Mouse (Mus musculus): ENCODE measurements around the gene Pign.

The Pign gene

DNA sequence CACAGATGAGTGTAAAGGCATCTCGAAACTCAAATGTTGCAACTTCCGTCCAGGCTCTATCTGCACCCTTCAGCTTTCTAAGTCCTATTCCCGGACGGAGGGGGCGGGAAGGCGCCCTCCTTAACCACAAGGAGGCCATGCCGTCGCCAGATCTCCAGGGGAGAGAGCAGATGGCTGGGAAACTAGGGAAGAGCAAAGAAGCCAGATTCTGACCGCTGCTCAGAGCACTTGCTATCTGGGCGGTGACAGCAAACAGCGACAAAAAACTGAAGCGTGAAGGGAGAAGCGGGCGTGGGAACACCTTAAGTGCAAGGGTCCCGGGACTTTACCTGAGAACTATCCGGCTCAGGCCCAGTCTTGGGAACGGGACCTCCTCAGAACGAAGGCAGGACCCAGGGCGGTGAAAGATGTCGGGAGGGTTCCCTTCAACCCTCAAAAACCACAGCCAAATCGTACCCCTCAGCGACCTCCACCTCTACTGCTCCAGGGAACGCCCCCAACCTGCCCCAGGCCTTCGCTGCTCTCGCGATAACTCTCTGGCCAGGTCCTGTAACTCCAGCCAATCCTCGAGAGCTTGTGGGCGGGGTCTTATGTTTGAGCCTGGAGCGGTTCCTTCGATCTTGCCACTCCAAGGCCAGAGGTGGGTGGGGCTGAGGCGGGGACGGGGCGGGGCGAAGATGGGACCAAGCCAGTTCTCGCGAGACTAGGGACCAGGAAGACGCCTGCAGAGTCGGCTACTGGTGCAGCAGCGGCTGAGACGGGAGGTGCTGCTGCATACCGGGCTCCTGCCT is at the start of gene Pign, which contains the start of gene Relch:
Pign (minus strand) TSS at position 507 of the 791 bp plus-strand sequence.
Relch (plus strand) TSS at position 691 of the 791 bp plus-strand sequence.
- DNase-seq, result peak; percentile 98

- DNase-seq, result no peak
Measured at GRCm38 (mm10) chr1:105712822-105713221, 49.3 kb upstream of the Pign start.

DNA sequence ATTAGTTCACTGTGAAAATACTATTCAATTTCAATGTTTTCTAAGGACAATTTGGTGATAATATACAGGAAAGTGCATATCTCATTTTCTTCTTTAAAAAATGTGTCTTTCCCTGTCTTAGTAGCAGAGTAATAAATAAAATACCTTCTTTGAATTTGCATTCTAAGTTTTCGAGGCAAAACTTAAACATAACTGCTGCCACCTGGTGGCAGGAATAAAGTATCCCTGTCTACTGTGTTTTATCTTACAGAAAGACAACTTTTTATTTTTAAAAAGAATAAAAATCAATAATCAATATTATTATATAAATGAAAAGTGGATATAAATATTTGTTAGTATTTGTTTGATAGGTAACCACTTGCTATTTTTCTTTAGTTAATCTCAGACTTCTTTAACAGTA is 47.8 kb upstream of the Pign start:
- no peak for DNase-seq

GRCm38 (mm10) chr1:105709415-105709814 is 45.9 kb upstream of the Pign start:
- DNase-seq, result no peak

DNA sequence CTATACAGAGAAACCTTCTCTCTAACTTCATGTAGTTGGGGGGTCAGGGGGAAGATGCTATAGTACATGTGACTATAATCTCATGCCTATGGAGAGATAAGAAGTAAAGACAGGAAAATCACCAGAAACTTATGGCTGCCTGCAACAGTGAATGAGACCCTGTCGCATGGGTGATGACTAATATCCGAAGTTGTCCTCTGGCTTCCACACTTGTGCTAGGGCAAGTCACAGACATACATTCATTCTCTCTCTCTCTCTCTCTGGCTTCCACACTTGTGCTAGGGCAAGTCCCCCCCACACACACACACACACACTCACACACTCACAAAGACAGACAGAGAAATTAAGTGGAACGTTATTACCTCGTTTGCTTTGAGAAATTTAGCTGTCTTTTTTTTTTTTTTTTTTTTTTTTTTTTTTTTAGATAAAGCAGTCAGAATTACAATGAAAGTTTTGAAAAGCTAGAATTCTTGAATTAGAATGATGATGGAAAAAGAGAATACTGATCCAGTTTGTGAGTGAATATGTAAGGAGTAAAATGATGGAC is 37.6 kb upstream of the Pign start:
- DNase-seq, result no peak

DNA sequence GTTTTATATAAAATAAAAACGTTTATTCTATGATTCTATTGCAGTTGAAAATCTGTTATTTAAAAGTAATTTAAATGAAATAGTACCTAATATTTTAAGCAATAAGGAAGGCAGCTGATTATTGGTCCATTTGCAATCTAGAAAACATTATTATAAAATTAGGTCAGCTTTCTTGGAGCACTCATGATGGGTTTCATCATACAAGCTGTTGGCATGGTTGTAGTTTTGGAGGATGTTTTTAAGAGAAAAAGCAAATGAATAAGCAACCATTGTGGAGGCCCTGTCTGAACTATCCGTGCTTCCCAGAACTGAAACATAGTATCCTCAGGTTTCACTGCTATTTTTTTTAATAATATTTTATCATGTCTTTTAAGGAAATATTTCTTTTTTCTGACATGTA is 32.1 kb upstream of the Pign start:
- DNase-seq, result no peak

GRCm38 (mm10) chr1:105685501-105685900 is 22.0 kb upstream of the Pign start:
- no peak for DNase-seq

GRCm38 (mm10) chr1:105680587-105680986 is 17.1 kb upstream of the Pign start:
- DNase-seq, result no peak

- DNase-seq, result no peak
Measured at GRCm38 (mm10) chr1:105674763-105675162, 11.3 kb upstream of the Pign start.

- DNase-seq, result no peak
Measured at GRCm38 (mm10) chr1:105669700-105670099, 6.2 kb upstream of the Pign start.

DNA sequence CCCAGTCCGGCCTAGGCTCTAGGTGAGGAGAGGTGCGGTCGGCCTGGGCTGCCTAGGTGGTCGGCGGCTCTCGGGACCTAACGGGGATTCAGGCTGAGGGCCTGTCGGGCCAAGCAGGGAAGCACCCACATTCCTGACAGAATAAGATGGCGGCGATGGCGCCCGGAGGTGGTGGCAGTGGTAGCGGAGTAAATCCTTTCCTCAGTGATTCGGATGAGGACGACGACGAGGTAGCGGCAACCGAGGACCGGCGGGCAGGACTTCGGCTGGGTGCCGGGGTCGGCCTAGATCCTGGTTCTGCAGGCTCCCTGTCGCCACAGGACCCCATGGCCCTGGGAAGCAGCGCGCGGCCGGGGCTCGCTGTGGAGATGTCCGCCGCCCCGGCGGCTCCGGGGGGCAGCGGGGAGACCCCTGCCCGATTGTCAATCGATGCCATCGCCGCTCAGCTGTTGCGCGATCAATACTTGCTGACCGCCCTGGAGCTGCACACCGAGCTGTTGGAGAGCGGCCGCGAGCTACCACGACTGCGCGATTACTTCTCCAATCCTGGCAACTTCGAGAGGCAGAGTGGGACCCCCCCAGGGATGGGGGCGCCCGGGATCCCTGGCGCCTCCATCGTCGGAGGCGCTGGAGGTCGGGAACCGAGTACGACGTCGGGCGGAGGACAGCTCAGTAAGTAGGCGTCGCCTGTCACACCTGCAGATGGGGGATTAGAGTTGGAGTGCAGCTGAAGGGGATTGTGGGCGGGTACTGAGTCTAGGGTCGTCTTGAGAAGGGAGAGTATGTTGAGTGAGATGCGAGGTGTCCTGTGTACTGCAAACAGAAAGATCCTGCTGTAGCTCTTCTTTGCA is 710 bp upstream of the Pign start:
- no peak for DNase-seq

GRCm38 (mm10) chr1:105662820-105663170 is 682 bp downstream of the Pign start:
- DNase-seq, result no peak

DNA sequence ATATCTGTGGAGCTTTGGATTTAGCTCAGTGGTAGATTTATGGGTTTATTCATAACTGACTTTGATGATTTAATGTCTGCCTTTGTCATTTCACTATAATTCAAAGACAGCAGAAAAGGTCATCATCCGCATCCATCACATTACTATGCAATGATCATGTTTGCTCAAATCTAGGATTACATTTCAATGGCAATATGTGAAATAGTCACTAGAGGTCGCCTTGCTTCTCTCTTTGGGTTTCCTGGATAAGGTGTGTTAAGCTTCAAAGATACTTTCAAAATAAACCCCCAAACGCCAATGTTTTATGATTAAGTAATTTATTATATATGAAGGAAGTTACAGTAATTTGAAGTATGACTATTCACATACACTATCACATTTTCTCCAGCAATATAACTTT is 3.5 kb downstream of the Pign start:
- DNase-seq, result peak; percentile 18

DNA sequence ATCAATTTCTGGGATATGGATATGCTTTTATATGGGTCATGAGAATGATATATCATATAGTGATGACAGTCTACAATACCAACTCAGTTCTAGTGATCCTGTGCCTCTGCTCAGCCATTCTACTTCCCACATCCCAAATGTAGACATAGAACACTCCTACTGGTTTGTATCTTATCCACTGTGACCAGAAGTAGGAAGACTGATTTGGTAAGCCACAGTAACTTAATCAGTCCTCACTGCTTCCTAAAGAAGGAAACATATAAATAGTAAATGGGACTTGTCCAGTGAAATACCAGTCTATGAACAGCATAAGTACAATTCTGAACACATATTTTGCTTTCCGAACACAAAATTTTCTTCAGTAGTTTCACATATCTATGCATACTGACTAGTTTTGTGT is 9.5 kb downstream of the Pign start:
- no peak for DNase-seq

DNA sequence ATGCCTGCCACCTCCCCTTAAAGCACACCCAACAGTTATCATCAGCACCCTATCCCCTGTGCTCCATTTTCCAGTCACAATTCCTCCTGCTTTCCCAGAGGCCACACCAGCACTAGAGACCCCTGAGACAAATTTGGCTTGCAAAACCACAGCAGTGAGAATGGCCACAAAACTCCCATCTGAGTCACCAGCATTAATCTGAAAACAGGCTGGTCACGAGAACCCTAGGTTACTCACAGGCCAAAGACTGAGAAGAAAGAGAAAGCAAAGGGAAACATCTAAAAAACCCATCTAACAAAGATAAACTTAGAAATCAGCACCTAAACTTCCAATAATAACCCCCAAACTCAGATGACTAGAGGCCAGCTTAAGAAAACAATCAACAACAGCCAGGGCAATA is 12.8 kb downstream of the Pign start:
- no peak for DNase-seq

- DNase-seq, result no peak
Measured at GRCm38 (mm10) chr1:105644093-105644492, 19.4 kb downstream of the Pign start.

DNA sequence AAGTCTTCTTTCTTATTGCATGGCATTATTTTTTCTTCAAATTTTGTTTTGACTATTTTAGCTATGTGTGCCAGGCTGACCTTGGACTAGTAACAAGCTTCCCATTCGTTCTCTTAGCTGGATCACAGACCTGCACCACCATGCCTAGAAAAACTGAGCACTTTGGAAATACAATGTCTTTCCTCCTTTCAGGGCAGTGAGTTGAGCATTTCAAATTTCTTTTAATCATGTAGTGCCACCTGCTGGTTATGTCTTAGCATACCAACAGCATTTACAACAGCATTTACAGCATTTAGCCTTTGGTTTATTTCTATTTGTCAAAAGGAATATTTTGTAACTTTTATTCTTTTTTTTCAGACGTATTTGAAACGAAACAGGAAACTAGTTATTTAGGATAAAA is 33.0 kb downstream of the Pign start:
- DNase-seq, result peak; percentile 27

- DNase-seq, result no peak
Measured at GRCm38 (mm10) chr1:105589673-105590072, 73.8 kb downstream of the Pign start.

GRCm38 (mm10) chr1:105588697-105589096 is 74.8 kb downstream of the Pign start:
- no peak for DNase-seq

DNA sequence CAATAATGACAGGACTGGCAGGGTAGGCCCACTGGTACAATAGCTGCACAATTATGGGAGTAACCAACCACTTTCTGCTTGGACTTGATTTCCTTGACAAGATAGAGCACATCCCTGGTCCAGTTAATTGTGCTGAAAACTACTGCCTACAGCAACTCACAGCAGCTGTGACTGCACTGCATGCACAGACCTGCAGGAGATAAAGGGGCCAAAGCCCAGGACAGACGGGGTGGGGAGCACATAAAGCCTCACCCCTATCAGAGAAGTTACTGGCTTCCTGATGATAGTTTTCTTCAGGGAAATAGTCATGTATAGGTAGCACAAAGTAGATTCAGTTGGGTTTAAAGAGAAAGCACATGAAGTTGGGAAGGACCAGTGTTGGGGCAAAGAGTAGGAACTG is 80.7 kb downstream of the Pign start:
- DNase-seq, result no peak

DNA sequence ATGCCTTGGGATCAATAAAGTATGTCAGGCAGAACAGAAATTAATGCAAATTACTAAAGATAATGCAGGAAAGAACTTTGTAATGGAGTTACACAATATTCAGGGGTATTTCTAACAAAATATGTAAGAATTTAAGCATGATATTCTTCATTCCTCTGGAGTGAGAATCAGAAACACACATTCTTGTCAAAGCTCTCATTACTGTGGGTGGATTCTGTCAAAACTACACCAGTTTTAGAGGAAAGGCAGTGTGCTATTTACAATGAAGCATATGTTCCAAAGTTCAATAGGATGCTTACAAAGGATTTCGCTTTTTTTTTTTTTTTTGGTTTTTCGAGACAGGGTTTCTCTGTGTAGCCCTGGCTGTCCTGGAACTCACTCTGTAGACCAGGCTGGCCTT is 82.6 kb downstream of the Pign start:
- DNase-seq, result no peak

DNA sequence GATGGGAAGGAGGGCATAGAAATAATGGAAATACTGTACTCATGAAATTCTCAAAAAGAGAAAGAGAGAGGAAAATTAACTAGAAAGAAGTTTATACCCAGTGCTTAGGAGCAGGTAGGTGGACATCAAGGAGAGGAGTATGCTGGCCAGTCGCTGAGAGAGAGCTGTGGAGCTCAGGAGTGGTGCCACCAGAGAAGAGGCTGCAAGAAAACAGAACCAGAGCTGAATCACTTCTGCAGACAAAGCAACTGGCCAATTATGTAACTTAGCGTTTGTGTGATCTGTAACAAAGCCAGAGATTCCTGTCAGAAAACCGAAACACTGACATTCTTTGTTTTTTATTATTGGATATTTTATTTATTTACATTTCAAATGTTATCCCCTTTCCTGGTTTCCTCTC is 97.4 kb downstream of the Pign start:
- DNase-seq, result no peak

GRCm38 (mm10) chr1:105564289-105564688 is 99.2 kb downstream of the Pign start:
- DNase-seq, result no peak

DNA sequence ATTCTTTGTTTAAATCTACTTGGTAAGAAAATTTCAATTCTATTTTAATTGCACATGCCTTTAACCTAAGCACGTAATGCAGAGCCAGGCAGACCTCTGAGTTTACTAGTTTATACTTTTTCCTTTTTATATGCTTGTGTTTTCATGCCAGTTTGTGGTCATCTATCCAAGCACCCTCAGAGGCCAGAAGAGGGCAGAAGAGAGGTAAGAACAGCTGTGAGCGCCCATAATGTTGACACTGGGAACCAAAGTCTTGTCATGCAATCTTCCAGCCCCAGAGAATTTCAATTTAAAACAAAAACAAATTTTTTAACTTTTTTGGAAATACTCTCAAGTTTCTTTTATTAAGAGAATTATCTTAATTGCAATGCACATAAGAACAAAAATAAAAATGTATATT is 99.7 kb downstream of the Pign start:
- no peak for DNase-seq
